Mouse (Mus musculus) left cerebral cortex, adult 18-20 months (tissue): ENCODE results near the gene Kcnj10. TPM values are rescaled to one million over a fixed set of nuclear protein-coding genes. Genes with fewer than 3 reads are reported as not detected.

ENCODE experiments used
- DNase-seq, 2 experiments: peaks; one replicate each; pipeline ENCODE4 v3.0.0; 2021 to 2022; ENCODE audit warnings: low spot score in 2 of 2, mixed read lengths in 1 of 2
- long read RNA-seq, 2 experiments: library from polyadenylated mRNA; stranded (forward); transcript quantifications; one replicate each; pipeline ENCODE4 v2.0.0; 2021
- total RNA-seq, 2 experiments: library from RNA; stranded (reverse); gene quantifications; 2 replicates each; pipeline ENCODE4 v1.2.3; 2021

Kcnj10 gene
- 10 to 100 TPM; 67.5 to 87.1 TPM for total RNA-seq
- long read RNA-seq, experiment 1, full-length matches to known transcripts: 1 of 25 reads
- long read RNA-seq, experiment 1, partial matches to known transcripts: 0 of 25 reads
- long read RNA-seq, experiment 1, other reads (novel, unspliced or antisense): 24 of 25 reads
- long read RNA-seq, experiment 2, full-length matches to known transcripts: 1 of 9 reads
- long read RNA-seq, experiment 2, partial matches to known transcripts: 0 of 9 reads
- long read RNA-seq, experiment 2, other reads (novel, unspliced or antisense): 8 of 9 reads

GRCm38 (mm10) chr1:172340729-172341321 lies at the start of gene Kcnj10:
Gene Kcnj10, plus strand, starts transcription at chr1:172341210.
- peak; percentile 75 to 80 for DNase-seq

- no peak for DNase-seq
These were observed 48.1 kb upstream of the Kcnj10 start for GRCm38 (mm10) chr1:172292880-172293279.

DNA sequence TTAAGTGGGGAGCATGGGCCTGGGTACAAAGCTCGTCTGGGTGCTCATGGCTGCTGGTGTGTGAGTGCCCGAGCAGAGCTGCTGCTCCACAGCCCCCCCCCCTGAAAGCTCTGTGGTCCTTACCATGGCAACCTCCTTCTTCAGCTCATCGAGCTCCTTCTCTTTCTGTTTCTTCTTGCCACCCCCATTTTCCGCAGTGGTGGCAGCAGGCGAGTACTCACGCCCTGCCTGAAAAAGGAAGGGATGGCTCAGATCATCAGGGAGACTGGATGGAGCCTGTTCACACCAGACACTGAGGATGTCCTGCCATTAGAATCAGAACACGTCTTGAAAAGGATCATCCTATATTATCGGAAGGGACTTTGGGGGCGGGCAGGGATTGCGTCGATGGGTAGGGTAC lies 47.6 kb upstream of the Kcnj10 start:
- DNase-seq: no peak

GRCm38 (mm10) chr1:172295751-172296197 lies 45.2 kb upstream of the Kcnj10 start:
- DNase-seq: no peak

- no peak for DNase-seq
These were observed 44.0 kb upstream of the Kcnj10 start for GRCm38 (mm10) chr1:172296816-172297510.

- peak in 1 of 2 experiments; percentile 66 for DNase-seq
These were observed 43.1 kb upstream of the Kcnj10 start, which contains the start of gene Atp1a2 for GRCm38 (mm10) chr1:172297611-172298537. Gene Atp1a2, minus strand, starts transcription at chr1:172298064.

DNA sequence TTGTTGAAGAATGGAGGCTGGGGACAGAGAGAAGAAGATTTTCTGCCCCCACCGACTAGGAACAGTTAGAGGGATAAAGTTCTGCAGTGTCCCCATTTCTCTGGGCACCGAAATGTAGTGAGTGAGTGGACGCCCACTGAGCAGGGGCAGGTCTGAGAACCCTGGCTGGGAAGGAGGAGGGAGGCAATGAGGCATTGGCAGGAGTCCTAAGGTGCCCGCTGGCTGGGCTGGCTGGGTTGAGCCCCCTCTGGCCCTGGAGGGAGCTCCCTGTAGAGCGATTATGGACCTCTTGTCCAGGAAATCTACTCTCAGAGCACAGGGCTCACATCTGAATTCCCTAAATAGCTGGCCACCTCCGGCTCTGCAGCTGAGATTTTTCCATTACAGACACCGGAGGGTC lies 41.5 kb upstream of the Kcnj10 start:
- DNase-seq: peak in 1 of 2 experiments; percentile 37

- DNase-seq: no peak
These were observed 40.8 kb upstream of the Kcnj10 start for GRCm38 (mm10) chr1:172300247-172300646.

- no peak for DNase-seq
These were observed 39.8 kb upstream of the Kcnj10 start for GRCm38 (mm10) chr1:172301180-172301579.

DNA sequence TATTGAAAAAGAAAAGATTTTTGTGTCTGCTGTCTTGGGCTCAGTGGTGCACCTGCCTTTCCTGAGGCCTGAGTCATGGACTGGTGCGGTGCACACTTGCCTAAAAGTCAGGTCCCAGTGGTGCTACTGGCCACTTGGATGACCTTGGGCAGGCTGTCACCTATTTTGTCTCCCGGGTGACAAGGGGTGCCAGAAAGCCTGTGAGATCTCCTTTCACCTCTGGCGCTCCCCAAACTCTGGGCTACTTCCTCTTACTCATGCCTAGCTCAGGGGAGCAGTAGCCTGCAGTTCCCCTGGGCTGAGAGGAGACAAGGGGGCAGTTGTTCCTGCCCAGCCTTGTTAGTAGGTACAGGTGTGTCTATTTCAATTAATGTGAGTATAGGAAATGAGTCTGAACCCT lies 38.7 kb upstream of the Kcnj10 start:
- no peak for DNase-seq

DNA sequence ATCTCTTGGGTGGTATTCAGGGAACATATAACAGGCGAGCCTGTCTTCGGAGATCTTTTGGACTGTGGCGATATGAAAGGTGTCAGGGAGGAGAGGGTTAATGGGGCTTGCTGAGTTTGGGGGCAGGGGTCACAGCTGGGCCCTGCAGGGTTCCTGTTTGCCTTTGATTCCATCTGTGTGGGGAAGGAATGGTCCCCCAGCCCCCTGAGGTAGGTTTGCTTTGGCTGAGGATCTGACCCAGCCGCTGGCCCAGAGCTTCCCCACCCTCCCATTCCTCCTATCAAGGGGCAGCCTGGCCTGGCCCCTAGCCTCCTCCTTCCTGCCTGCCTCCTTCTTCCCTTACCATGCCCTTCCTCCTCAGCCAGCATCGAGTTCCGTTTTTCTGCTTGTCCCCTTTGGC lies 38.2 kb upstream of the Kcnj10 start:
- DNase-seq: no peak

DNA sequence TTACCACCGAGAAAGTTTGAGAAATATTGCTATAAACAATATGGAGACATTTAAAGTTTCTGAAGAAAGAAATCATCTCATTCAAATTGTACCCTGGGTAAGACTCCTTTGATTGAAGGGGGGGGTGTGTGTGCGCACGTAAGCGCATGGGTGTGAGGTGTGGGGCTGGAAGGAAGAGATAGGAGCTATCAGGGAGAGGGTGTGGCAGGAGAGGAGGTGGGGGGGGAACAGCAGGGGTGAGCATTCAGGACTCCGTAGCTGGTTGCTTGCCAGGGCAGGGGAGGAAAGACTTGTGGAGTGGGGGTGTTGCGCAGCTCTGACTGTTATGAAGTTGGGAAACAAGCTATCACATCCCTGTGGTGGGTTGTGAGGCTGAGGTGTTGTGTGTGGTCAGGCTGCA lies 36.6 kb upstream of the Kcnj10 start:
- peak in 1 of 2 experiments; percentile 35 for DNase-seq

- DNase-seq: no peak
These were observed 35.9 kb upstream of the Kcnj10 start for GRCm38 (mm10) chr1:172305153-172305552.

DNA sequence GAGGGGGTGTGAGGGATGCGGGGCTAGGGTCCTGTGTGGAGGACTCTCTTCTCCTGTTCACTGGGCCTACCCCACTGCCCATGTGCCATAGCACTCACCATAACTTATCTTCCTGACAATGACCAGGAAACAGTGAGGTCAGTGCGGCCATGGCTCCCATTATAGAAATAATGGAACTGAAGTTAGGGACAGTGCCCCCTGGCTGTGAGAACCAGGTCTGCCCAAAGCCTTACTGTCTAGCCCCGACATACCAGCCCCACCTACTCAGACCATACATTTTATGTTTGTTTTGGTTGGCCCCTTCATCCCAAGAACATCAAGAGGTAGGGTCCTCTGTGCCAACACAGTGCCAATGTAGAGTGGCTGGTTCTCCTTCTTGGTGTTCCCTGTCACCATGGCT lies 35.4 kb upstream of the Kcnj10 start:
- DNase-seq: no peak

DNA sequence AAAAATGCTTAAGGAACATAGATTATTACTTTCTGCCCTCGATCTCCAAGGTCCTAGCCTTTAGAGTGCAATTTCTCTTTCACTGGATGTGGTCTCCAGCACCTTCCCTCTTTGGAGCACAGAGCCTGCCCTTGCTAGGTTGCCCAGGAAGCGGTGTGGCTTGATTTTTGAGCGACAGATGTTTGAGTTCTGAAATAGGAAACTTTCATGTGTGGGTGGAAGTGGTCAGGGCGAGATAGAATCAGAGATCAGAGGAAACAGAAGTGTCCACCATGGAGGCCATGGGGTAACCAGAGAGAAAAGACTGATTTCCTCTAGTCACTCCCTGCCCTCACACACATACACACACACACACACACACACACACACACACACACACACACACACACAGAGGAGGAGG lies 34.8 kb upstream of the Kcnj10 start:
- no peak for DNase-seq

- no peak for DNase-seq
These were observed 34.1 kb upstream of the Kcnj10 start for GRCm38 (mm10) chr1:172306885-172307284.

- no peak for DNase-seq
These were observed 33.1 kb upstream of the Kcnj10 start for GRCm38 (mm10) chr1:172307936-172308335.

DNA sequence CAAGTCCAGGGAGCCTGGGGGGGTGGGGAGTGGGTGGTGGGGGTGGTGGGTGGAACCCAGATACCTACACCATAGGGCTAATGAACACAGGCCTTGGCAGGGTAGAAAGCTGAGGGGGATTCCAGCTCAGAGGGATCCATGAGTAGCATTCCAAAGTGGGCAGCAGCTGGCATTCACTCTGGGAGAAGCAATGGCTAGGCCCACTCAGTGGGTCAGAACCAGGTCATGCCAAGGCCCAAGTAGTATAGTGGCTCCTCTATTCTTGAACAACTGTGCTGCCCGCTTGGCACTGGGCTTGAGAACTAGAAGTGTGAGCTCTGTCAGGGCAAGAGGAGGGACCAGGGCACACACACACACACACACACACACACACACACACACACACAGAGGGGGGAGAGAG lies 32.6 kb upstream of the Kcnj10 start:
- DNase-seq: no peak

GRCm38 (mm10) chr1:172309699-172310398 lies 31.2 kb upstream of the Kcnj10 start:
- DNase-seq: peak; percentile 86 to 93

DNA sequence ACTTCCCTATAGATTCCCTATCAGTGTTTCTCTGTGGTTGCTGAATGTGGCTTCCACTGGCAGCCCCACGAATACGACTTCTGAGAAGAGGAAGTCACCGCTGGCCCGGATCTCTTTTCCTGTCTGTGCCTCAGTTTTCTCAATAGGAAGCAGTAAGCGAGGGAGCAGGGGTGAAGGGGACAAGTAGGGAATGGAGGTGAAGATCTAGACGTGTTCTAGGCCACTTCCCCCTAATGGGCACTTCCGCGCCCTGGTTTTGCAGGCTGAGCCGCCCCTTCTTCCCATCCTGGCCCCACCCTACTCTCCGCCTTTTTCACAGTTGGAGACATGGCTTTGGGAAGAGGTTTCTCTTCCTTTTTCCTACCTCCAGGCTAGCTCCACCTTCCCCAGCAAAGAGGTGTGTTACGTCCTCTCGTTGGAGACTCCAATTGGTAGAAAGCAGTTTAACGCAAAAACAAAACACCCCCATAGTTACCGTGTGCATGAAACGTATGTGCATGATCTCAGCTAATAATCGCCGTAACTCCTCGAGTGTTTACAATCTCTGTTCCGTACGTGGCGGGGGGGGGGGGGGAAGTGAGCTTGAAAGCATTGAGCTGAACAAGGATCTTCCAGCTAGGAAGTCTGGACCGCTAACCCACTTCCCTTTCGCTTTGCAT lies 29.6 kb upstream of the Kcnj10 start:
- peak in 1 of 2 experiments; percentile 62 for DNase-seq
